Comparison of ENCODE assay signal across 31 mouse cellular contexts in genomic region chr9:28909738-28910137, GRCm38 (mm10).
"Had no signal": no experiment of that assay in that cellular context is flagged by ENCODE, and none has a peak within 500 bp of the region (broad histone marks: within the 10 kb centered on the region; RNA-seq: fewer than 3 reads in every experiment).

No protein-coding gene starts in this region.

- H3K36me3 ChIP-seq: limb, embryonic 10.5 days; limb, embryonic 12.5 days; limb, embryonic 13.5 days; limb, embryonic 15.5 days; liver, embryonic 12.5 days; liver, embryonic 13.5 days; liver, embryonic 15.5 days; lung, embryonic 15.5 days; midbrain, embryonic 10.5 days; midbrain, embryonic 12.5 days; midbrain, embryonic 13.5 days; midbrain, embryonic 15.5 days; neural tube, embryonic 12.5 days had no signal

- H3K27me3 ChIP-seq: limb, embryonic 12.5 days; limb, embryonic 13.5 days; limb, embryonic 15.5 days; liver, embryonic 12.5 days; liver, embryonic 13.5 days; liver, embryonic 15.5 days; lung, embryonic 15.5 days; megakaryocyte, embryonic 14.5 days; midbrain, embryonic 12.5 days; midbrain, embryonic 13.5 days; midbrain, embryonic 15.5 days; neural tube, embryonic 12.5 days had no signal

- H3K4me3 ChIP-seq: limb, embryonic 10.5 days; limb, embryonic 12.5 days; limb, embryonic 13.5 days; limb, embryonic 15.5 days; liver, embryonic 12.5 days; liver, embryonic 13.5 days; liver, embryonic 15.5 days; lung, embryonic 15.5 days; midbrain, embryonic 10.5 days; midbrain, embryonic 12.5 days; midbrain, embryonic 13.5 days; midbrain, embryonic 15.5 days; myocyte; neural tube, embryonic 12.5 days had no signal

- DNase-seq: left cerebral cortex, postnatal 4 days; liver, embryonic 13.5 days; lung, adult 18-20 months; lung, adult 2 months; lung, embryonic 14.5 days; lung, postnatal 10 days; lung, postnatal 14 days; lung, postnatal 36 days; lung, postnatal 4 days; midbrain, embryonic 14.5 days had no signal

- H3K9ac ChIP-seq: limb, embryonic 12.5 days; limb, embryonic 13.5 days; limb, embryonic 15.5 days; liver, embryonic 12.5 days; liver, embryonic 13.5 days; liver, embryonic 14.5 days; liver, embryonic 15.5 days; liver, postnatal 0 days; lung, embryonic 14.5 days; lung, embryonic 15.5 days; midbrain, embryonic 12.5 days; midbrain, embryonic 13.5 days; midbrain, embryonic 15.5 days; neural tube, embryonic 12.5 days had no signal

- H3K4me2 ChIP-seq: limb, embryonic 12.5 days; limb, embryonic 13.5 days; limb, embryonic 15.5 days; liver, embryonic 11.5 days; liver, embryonic 12.5 days; liver, embryonic 13.5 days; liver, embryonic 15.5 days; lung, embryonic 14.5 days; lung, embryonic 15.5 days; midbrain, embryonic 11.5 days; midbrain, embryonic 12.5 days; midbrain, embryonic 13.5 days; midbrain, embryonic 15.5 days; neural tube, embryonic 12.5 days had no signal

- ATAC-seq: liver, embryonic 12.5 days; lung, postnatal 0 days; midbrain, embryonic 13.5 days; midbrain, embryonic 15.5 days; midbrain, embryonic 16.5 days had no signal

- H3K9me3 ChIP-seq: limb, embryonic 10.5 days; limb, embryonic 12.5 days; limb, embryonic 13.5 days; limb, embryonic 15.5 days; liver, embryonic 12.5 days; liver, embryonic 13.5 days; liver, embryonic 15.5 days; lung, embryonic 15.5 days; midbrain, embryonic 10.5 days; midbrain, embryonic 12.5 days; midbrain, embryonic 13.5 days; midbrain, embryonic 15.5 days; neural tube, embryonic 12.5 days had no signal

- H3K4me1 ChIP-seq: limb, embryonic 10.5 days; limb, embryonic 12.5 days; limb, embryonic 13.5 days; limb, embryonic 15.5 days; liver, embryonic 12.5 days; liver, embryonic 13.5 days; liver, embryonic 15.5 days; lung, embryonic 15.5 days; megakaryocyte, embryonic 14.5 days; midbrain, embryonic 10.5 days; neural tube, embryonic 12.5 days had no signal

- H3K27ac ChIP-seq: limb, embryonic 10.5 days; limb, embryonic 12.5 days; limb, embryonic 13.5 days; limb, embryonic 15.5 days; liver, embryonic 12.5 days; liver, embryonic 13.5 days; liver, embryonic 14.5 days; liver, embryonic 15.5 days; lung, embryonic 15.5 days; macrophage; midbrain, embryonic 10.5 days; midbrain, embryonic 12.5 days; midbrain, embryonic 13.5 days; midbrain, embryonic 15.5 days; neural tube, embryonic 12.5 days had no signal
